Mouse (Mus musculus) small intestine, adult 2 months (tissue): ENCODE measurements around the gene Ak3.

Experiments used
- CTCF ChIP-seq: fragments of 200-500 bp; IDR thresholded peaks from 2 replicates; pipeline ENCODE4 v1.5.1; 2012; ENCODE audit warnings: low read depth, mild to moderate bottlenecking, control low read depth, inconsistent platforms, low read length, moderate library complexity, mixed read lengths; ENCODE audit not compliant: insufficient replicate concordance, insufficient read length; ENCODE audit errors: extremely low read depth
- POLR2A ChIP-seq: fragments of 200-500 bp; IDR thresholded peaks from 2 replicates; pipeline ENCODE4 v1.6.1; 2012; ENCODE audit warnings: low read depth, mild to moderate bottlenecking, control low read depth, inconsistent platforms, low read length, moderate library complexity

DNA sequence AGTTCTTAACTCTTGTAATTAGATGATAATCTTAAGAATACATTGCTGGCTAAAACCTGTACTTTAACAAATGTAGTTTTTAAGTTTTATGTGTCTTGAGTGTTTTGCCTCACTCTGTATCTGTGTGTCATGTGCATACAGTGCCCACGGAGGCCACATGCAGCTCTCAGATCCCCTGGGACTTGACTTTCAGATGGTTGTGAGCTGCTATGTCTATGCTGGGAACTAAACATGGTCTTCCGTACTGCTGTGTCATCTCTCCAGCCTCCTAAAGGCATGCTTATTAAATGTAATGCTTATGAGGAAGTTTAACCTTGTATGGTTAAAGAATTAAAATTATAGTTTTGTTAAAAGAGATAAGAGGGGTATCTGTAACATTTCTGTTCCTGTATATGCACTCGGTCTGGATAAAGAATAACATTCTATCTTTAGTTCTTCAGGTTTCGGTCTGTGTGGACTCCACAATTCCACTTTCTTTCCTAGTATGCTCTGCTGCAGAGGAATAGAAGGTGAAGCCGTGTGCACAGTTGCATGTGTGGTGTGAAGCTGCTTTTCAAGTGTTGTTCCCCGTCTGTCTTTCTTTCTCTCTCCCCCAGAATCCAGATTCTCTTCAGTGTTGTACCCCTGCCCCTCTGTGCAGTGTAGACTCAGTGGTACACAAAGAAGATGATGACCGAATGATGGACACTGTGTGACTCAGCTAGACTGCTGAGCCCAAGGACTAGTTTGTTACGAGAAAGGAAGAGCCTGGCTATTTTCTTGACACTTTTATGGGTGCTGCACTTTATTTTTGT lies 32.2 kb downstream of the Ak3 start:
- TF ChIP-seq CTCF (no peak), POLR2A (no peak)
